Mouse (Mus musculus): ENCODE results near the gene Gabrd. TPM values are rescaled to one million over a fixed set of nuclear protein-coding genes. Genes with fewer than 3 reads are reported as not detected.

Gabrd gene
- polyA plus RNA-seq, 1 experiment from 2014 or later = not detected

DNA sequence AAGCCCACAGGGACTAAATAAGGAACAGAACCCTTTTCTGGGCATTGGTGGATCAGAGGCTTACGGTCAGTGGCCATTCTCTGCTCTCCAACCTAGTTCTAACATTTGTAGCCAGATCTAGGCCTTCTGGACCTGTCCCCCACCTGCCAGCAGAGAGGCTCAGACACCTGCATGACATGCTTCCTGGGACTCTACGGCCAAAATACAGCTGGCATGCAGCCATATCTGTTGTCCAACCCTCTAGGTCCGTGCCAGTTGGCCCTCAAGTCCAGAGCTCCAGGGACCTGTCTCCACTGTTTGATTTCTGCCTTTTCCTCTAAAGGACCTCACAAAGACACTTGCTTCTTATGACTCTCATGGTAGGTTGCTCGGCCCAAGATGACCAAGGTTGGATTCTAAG, 1.2 kb downstream of the Gabrd start:
- 83% methylated on average over 4 of the region's 4 CpGs for WGBS
- H3K9me3 ChIP-seq (ENCODE audit: control insufficient read depth, low read length) = no peaks in the 10 kb centered on the region
- no peak overlapping the region for H3K4me2 ChIP-seq
- H3K9ac ChIP-seq (ENCODE audit: low read length) = no peak overlapping the region
- H3K36me3 ChIP-seq (ENCODE audit: control insufficient read depth, insufficient read depth, low read length) = no peaks in the 10 kb centered on the region
- ATAC-seq (ENCODE audit: low FRiP score) = no peak
- H3K4me1 ChIP-seq (ENCODE audit: control insufficient read depth, insufficient read depth, low read length) = peaks cover 6% of the 10 kb centered on the region; the same call in 1 of the 2 replicates
- no peak overlapping the region for H3K27ac ChIP-seq (ENCODE audit: low read depth, low read length)
- peaks cover 25% of the 10 kb centered on the region for H3K27me3 ChIP-seq (ENCODE audit: control insufficient read depth, insufficient read depth, low read length)
- DNase-seq (ENCODE audit: low spot score, missing footprints) = no peak
- no peak overlapping the region for H3K4me3 ChIP-seq (ENCODE audit: low read depth, low read length)

DNA sequence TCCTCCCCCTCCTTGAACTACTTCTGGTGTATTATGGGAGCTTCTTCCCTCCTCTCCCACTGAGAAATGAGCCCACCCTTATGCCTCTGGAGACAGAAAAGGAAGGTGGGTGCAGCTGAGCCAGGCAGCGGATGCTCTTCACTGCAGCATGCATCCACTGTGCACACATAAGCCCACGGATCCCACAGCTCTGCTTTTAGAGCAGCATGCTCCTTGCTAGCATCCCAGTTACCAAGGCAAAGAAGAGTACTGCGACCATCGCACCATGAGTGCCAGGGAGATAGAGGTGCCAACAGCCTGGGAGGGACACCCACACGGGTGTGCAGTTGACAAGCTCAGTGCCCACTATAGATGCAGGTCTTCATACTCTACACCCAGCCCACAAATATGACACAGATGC, 2.4 kb downstream of the Gabrd start:
- no peak for DNase-seq (ENCODE audit: low spot score, missing footprints)
- Histone ChIP-seq H3K4me2 (no peak overlapping the region), H3K9me3 (ENCODE audit: control insufficient read depth, low read length) (no peaks in the 10 kb centered on the region), H3K9ac (ENCODE audit: low read length) (no peak overlapping the region), H3K4me1 (ENCODE audit: control insufficient read depth, insufficient read depth, low read length) (peaks cover 6% of the 10 kb centered on the region; the same call in 1 of the 2 replicates), H3K27me3 (ENCODE audit: control insufficient read depth, insufficient read depth, low read length) (peaks cover 25% of the 10 kb centered on the region), H3K27ac (ENCODE audit: low read depth, low read length) (no peak overlapping the region), H3K36me3 (ENCODE audit: control insufficient read depth, insufficient read depth, low read length) (no peaks in the 10 kb centered on the region), H3K4me3 (ENCODE audit: low read depth, low read length) (no peak overlapping the region)
- 80% methylated on average over 5 of the region's 5 CpGs for WGBS
- ATAC-seq (ENCODE audit: low FRiP score) = no peak

DNA sequence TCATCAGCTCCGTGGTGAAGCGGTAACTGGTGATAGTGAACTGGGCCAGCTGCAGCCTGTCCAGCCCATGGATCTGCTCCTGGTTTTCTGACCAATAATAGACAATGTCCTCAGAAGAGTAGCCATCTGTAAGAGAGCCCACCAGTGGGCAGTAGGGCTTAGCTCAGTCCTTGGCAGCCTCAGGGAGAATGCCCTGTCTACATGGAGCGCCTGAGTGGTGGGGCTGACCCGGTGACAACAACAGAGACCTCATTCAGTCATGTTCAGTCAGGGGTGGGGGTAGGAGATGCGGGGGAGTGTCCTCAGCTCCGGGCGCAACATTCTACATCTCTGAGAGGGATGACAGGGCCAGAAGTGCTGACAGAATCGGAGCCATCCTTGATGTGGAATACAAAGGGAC, 10.7 kb downstream of the Gabrd start:
- H3K9me3 ChIP-seq (ENCODE audit: control insufficient read depth, low read length) = no peaks in the 10 kb centered on the region
- H3K27ac ChIP-seq (ENCODE audit: low read depth, low read length) = no peak overlapping the region
- H3K4me2 ChIP-seq = no peak overlapping the region
- WGBS = 85% methylated on average over 8 of the region's 8 CpGs
- ATAC-seq (ENCODE audit: low FRiP score) (no peak), DNase-seq (ENCODE audit: low spot score, missing footprints) (no peak)
- H3K9ac ChIP-seq (ENCODE audit: low read length) = no peak overlapping the region
- peaks cover under 1% of the 10 kb centered on the region; the same call in 1 of the 2 replicates for H3K4me1 ChIP-seq (ENCODE audit: control insufficient read depth, insufficient read depth, low read length)
- H3K36me3 ChIP-seq (ENCODE audit: control insufficient read depth, insufficient read depth, low read length) = no peaks in the 10 kb centered on the region
- H3K27me3 ChIP-seq (ENCODE audit: control insufficient read depth, insufficient read depth, low read length) = no peaks in the 10 kb centered on the region
- no peak overlapping the region for H3K4me3 ChIP-seq (ENCODE audit: low read depth, low read length)

DNA sequence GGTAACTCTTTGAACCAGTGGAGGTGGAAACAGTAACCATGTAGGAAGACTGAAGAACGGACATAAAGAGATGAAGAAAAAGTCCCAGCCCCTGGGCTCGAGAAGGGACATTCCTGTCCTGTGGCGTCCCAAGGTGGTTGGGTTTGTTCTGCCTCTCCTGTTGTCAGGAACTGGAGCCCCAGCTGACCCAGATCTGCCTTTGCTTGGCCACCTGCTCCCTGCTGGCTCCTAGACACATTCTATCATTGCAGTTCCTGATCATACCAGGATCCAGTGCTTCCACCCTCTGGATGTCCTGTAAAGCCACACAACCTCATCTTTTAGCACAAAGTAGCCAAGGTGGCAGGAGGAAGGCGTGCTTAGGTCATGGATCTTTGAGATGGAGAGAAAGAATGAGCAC, 14.6 kb downstream of the Gabrd start:
- no peak overlapping the region for H3K4me2 ChIP-seq
- DNase-seq (ENCODE audit: low spot score, missing footprints) = no peak
- H3K27me3 ChIP-seq (ENCODE audit: control insufficient read depth, insufficient read depth, low read length) = no peaks in the 10 kb centered on the region
- H3K9me3 ChIP-seq (ENCODE audit: control insufficient read depth, low read length) = no peaks in the 10 kb centered on the region
- no peak overlapping the region for H3K9ac ChIP-seq (ENCODE audit: low read length)
- no peaks in the 10 kb centered on the region for H3K36me3 ChIP-seq (ENCODE audit: control insufficient read depth, insufficient read depth, low read length)
- no peak overlapping the region for H3K4me3 ChIP-seq (ENCODE audit: low read depth, low read length)
- no peak for ATAC-seq (ENCODE audit: low FRiP score)
- H3K27ac ChIP-seq (ENCODE audit: low read depth, low read length) = no peak overlapping the region
- 77% methylated on average over 4 of the region's 4 CpGs for whole genome bisulfite sequencing
- peaks cover 3% of the 10 kb centered on the region; the same call in 1 of the 2 replicates for H3K4me1 ChIP-seq (ENCODE audit: control insufficient read depth, insufficient read depth, low read length)

DNA sequence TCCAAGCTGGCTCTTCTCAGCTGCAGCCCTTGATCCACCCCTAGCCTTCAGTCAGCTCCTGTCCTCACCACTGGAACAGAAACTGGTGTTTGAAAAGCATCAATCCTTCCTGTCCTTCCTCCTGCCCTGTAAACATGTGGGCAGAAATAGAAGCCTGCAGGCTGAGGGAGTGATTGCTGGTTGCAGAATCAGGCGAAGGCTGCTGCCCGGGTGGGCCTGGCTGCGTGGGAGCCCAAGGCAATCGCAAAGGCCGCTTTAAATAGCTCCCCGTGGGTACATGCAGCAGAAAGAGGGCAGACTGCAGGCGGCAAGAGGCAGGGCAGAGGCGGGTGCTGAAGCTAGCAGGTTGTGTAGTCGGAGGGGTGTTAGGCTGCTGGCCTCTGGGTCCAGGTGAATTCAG, 15.2 kb downstream of the Gabrd start:
- Histone ChIP-seq H3K4me2 (no peak overlapping the region), H3K36me3 (ENCODE audit: control insufficient read depth, insufficient read depth, low read length) (no peaks in the 10 kb centered on the region), H3K27ac (ENCODE audit: low read depth, low read length) (no peak overlapping the region), H3K27me3 (ENCODE audit: control insufficient read depth, insufficient read depth, low read length) (no peaks in the 10 kb centered on the region), H3K4me1 (ENCODE audit: control insufficient read depth, insufficient read depth, low read length) (peaks cover 3% of the 10 kb centered on the region; the same call in 1 of the 2 replicates), H3K9ac (ENCODE audit: low read length) (no peak overlapping the region), H3K9me3 (ENCODE audit: control insufficient read depth, low read length) (no peaks in the 10 kb centered on the region), H3K4me3 (ENCODE audit: low read depth, low read length) (no peak overlapping the region)
- DNase-seq (ENCODE audit: low spot score, missing footprints) (no peak), ATAC-seq (ENCODE audit: low FRiP score) (no peak)
- WGBS = 17% methylated on average over 9 of the region's 9 CpGs

DNA sequence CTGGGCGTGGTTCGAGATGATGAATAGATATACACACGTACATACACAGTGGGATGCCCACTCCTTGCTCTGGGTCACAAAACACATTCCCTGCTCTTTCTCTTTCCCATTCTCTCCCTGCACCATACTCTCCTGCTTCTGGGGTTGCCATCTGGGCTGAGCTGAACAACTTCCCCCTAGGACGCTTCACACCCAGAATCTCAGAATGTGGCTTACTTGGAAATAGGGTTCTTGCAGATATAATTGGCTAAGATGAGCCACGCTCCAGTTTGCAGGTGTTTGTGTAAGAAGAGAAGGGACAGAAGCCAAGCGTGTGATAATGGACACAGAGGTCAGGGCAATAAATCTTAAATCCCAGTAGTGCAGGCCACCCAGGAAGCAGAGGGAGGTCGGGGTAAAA, 15.9 kb downstream of the Gabrd start:
- Histone ChIP-seq H3K36me3 (ENCODE audit: control insufficient read depth, insufficient read depth, low read length) (no peaks in the 10 kb centered on the region), H3K4me1 (ENCODE audit: control insufficient read depth, insufficient read depth, low read length) (peaks cover 3% of the 10 kb centered on the region; the same call in 1 of the 2 replicates), H3K9ac (ENCODE audit: low read length) (no peak overlapping the region), H3K4me2 (no peak overlapping the region), H3K9me3 (ENCODE audit: control insufficient read depth, low read length) (no peaks in the 10 kb centered on the region), H3K27ac (ENCODE audit: low read depth, low read length) (no peak overlapping the region), H3K27me3 (ENCODE audit: control insufficient read depth, insufficient read depth, low read length) (no peaks in the 10 kb centered on the region), H3K4me3 (ENCODE audit: low read depth, low read length) (no peak overlapping the region)
- 56% methylated on average over 7 of the region's 7 CpGs for WGBS
- DNase-seq (ENCODE audit: low spot score, missing footprints) (no peak), ATAC-seq (ENCODE audit: low FRiP score) (no peak)

DNA sequence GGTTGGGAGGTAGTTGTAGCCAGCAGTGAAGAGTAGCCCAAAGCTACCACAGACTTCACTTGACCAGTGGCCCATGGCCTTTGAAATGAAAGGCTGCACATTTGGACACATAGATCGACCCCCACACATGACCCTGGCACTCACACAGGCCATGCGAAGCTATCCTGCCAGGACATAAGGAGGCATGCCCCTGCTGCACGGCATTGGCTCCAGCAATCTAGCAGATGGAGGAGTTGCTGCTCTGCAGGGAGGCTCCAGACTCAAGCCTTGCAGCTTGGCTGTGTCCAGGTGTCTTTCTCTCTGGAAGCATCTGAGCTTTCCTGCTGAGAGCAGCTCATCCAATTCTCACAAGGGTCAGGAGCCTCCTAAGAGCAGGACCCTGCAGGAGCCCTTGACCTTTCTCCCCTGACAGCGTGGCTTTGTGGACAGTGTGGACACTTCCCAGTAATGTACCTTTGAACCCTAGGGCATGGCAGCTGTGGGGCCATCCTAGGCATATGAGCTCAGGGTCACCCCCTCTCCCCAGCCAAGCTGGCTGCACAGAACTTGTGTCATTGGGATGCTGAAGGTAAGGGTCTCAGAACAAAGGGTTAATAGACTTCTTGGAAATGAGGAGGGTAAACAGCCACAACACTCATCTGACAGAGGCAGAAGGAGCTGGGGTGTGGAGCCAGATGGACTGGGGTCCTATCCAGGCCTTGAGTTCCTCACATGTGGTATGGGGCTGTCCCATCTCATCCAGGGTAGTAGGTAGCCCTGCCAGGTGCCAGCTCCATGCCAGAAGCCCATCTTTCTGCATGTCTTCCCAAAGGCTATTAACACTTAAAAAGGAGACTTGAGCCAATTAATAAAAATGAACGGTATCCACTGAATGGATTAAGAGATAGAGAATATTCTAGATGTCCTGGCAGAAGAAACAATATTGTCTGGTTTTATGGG, 25.8 kb downstream of the Gabrd start:
- no peaks in the 10 kb centered on the region for H3K27me3 ChIP-seq (ENCODE audit: control insufficient read depth, insufficient read depth, low read length)

DNA sequence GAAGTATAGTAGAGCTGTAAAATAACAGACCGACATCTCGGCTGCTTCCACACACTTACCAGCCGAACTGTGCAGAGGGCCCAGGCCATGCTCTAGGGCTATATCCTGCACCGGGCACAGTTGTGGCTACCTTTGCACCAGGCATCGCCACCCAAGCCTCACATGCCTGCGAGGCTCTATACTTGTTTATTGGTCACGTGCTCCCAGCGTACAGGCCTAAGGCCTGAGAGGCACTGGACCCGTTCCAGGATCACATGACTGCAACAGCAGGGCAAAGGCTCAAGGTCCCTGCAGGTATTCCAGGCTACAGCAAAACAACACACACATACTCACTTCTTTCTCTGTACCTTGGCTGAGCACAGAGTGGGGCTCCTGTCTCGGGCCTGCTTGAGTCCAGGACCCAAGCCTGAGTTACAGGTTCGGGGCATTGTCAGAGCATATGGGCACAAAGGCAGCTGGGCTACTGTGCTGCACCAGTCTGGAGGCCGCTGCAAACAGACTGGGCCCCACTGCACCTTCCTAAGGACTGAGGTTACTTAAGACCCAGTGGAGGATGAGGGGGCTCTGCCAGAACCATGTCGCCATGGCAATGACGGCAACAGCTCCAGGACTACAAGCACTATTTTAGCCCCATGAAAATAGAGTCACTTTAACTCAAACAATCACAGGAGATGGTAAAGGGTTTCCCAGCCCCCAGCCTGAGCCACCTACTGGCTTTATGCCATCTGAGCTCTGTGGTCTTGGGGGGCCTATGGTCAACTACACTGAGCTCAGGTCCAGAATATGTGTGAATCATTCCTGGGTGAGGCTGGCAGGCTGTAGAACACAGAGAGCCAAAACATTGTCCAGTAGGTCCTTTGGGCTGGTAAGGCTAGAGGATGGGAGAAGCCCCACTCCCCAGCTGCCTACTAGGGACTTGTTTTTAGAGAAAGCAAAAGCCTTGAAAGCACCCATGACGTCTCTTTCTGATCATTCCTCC, 26.9 kb downstream of the Gabrd start:
- H3K9me3 ChIP-seq (ENCODE audit: control insufficient read depth, low read length) = no peaks in the 10 kb centered on the region
- ATAC-seq (ENCODE audit: low FRiP score) (no peak), DNase-seq (ENCODE audit: low spot score, missing footprints) (no peak)
- no peak overlapping the region for H3K4me2 ChIP-seq
- H3K27me3 ChIP-seq (ENCODE audit: control insufficient read depth, insufficient read depth, low read length) = no peaks in the 10 kb centered on the region
- H3K4me1 ChIP-seq (ENCODE audit: control insufficient read depth, insufficient read depth, low read length) = no peaks in the 10 kb centered on the region
- H3K4me3 ChIP-seq (ENCODE audit: low read depth, low read length) = no peak overlapping the region
- no peaks in the 10 kb centered on the region for H3K36me3 ChIP-seq (ENCODE audit: control insufficient read depth, insufficient read depth, low read length)
- no peak overlapping the region for H3K27ac ChIP-seq (ENCODE audit: low read depth, low read length)
- WGBS = 89% methylated on average over 15 of the region's 15 CpGs
- no peak overlapping the region for H3K9ac ChIP-seq (ENCODE audit: low read length)

More for the DNA sequence above, 25.8 kb downstream of the Gabrd start:
- Histone ChIP-seq H3K9ac (ENCODE audit: low read length) (no peak overlapping the region), H3K4me3 (ENCODE audit: low read depth, low read length) (no peak overlapping the region), H3K4me2 (no peak overlapping the region), H3K27ac (ENCODE audit: low read depth, low read length) (no peak overlapping the region), H3K4me1 (ENCODE audit: control insufficient read depth, insufficient read depth, low read length) (no peaks in the 10 kb centered on the region), H3K36me3 (ENCODE audit: control insufficient read depth, insufficient read depth, low read length) (no peaks in the 10 kb centered on the region), H3K9me3 (ENCODE audit: control insufficient read depth, low read length) (no peaks in the 10 kb centered on the region)
- no peak for ATAC-seq (ENCODE audit: low FRiP score)
- 75% methylated on average over 5 of the region's 5 CpGs for WGBS
- DNase-seq (ENCODE audit: low spot score, missing footprints) = no peak

All from midbrain, embryonic 11.5 days (tissue).